Mouse (Mus musculus): ENCODE results near the gene Kank1. TPM values are rescaled to one million over a fixed set of nuclear protein-coding genes. Genes with fewer than 3 reads are reported as not detected.

The Kank1 gene
- polyA plus RNA-seq, 1 experiment = 30.6 TPM

GRCm38 (mm10) chr19:25427886-25428285 lies 191.1 kb downstream of the Kank1 start:
- H3K4me1 ChIP-seq (ENCODE audit: control insufficient read depth, insufficient read depth, low read length) = peaks cover 5% of the 10 kb centered on the region
- TF ChIP-seq POLR2A (IDR thresholded peaks at IDR 0.05; ENCODE audit: low read depth, low read length) (no peak), CTCF (IDR thresholded peaks at IDR 0.05; ENCODE audit: borderline replicate concordance, insufficient read depth, low read length) (no peak)
- H3K4me3 ChIP-seq (ENCODE audit: insufficient read depth, low read length) = no peak overlapping the region
- H3K27ac ChIP-seq (ENCODE audit: insufficient read depth, low read length) = no peak overlapping the region

GRCm38 (mm10) chr19:25428338-25428962 lies 191.7 kb downstream of the Kank1 start:
- Histone ChIP-seq H3K27ac (ENCODE audit: insufficient read depth, low read length) (no peak overlapping the region), H3K4me1 (ENCODE audit: control insufficient read depth, insufficient read depth, low read length) (peaks cover 5% of the 10 kb centered on the region), H3K4me3 (ENCODE audit: insufficient read depth, low read length) (no peak overlapping the region)
- no peak for TF ChIP-seq POLR2A (IDR thresholded peaks at IDR 0.05; ENCODE audit: low read depth, low read length)
- TF ChIP-seq CTCF (IDR thresholded peaks at IDR 0.05; ENCODE audit: borderline replicate concordance, insufficient read depth, low read length) = no peak

DNA sequence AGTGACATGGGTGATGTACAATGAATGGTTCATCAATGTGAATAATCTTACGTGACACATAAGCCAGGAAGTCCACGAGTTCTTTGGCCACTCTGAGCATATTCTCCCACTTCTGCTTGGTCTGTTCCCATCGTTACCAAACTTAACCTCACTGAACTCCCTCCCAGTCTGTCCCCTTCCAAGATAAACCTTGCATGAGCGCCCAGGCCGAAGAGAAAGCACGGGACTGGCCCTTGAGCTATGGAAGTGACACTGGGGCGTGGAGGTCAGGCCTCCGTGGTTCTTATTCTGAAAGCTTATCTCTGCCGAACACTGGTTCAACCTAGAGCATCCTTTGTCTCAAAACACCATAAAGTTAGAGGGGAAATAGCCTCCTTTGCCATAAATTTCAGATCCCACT lies 194.7 kb downstream of the Kank1 start:
- Histone ChIP-seq H3K4me1 (ENCODE audit: control insufficient read depth, insufficient read depth, low read length) (peaks cover 5% of the 10 kb centered on the region), H3K4me3 (ENCODE audit: insufficient read depth, low read length) (no peak overlapping the region), H3K27ac (ENCODE audit: insufficient read depth, low read length) (no peak overlapping the region)
- TF ChIP-seq CTCF (IDR thresholded peaks at IDR 0.05; ENCODE audit: borderline replicate concordance, insufficient read depth, low read length) (no peak), POLR2A (IDR thresholded peaks at IDR 0.05; ENCODE audit: low read depth, low read length) (no peak)

GRCm38 (mm10) chr19:25431909-25432308 lies 195.1 kb downstream of the Kank1 start:
- no peak for TF ChIP-seq CTCF (IDR thresholded peaks at IDR 0.05; ENCODE audit: borderline replicate concordance, insufficient read depth, low read length)
- no peak for TF ChIP-seq POLR2A (IDR thresholded peaks at IDR 0.05; ENCODE audit: low read depth, low read length)
- H3K4me3 ChIP-seq (ENCODE audit: insufficient read depth, low read length) = no peak overlapping the region
- peaks cover 5% of the 10 kb centered on the region for H3K4me1 ChIP-seq (ENCODE audit: control insufficient read depth, insufficient read depth, low read length)
- no peak overlapping the region for H3K27ac ChIP-seq (ENCODE audit: insufficient read depth, low read length)

DNA sequence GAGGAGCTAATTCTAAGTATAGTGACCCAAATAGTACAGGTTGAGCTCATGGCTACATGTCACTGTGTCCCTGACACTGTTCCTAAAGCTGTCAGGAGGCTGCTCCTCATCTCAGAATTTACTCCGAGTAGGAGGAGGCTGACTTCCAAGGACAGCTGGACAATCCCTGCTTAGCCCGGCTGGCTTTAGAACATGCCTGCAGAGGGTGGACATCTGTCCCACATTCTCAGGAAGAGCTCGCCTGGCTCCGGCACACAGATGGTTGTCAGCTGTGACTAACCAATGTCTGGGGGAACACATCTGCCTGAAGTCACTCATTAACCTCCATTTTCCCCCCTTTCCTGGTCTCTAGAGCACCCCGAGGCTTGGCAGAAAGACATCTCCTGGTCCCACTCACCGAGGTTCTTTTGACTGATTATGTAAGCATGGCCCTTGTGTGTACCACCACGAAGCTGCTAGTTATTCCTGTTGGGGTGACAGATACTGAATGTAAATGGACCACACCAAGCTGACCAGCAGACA lies 196.5 kb downstream of the Kank1 start:
- Histone ChIP-seq H3K27ac (ENCODE audit: insufficient read depth, low read length) (no peak overlapping the region), H3K4me1 (ENCODE audit: control insufficient read depth, insufficient read depth, low read length) (peaks cover 3% of the 10 kb centered on the region; the same call in 1 of the 2 replicates), H3K4me3 (ENCODE audit: insufficient read depth, low read length) (no peak overlapping the region)
- TF ChIP-seq POLR2A (IDR thresholded peaks at IDR 0.05; ENCODE audit: low read depth, low read length) (no peak), CTCF (IDR thresholded peaks at IDR 0.05; ENCODE audit: borderline replicate concordance, insufficient read depth, low read length) (no peak)

DNA sequence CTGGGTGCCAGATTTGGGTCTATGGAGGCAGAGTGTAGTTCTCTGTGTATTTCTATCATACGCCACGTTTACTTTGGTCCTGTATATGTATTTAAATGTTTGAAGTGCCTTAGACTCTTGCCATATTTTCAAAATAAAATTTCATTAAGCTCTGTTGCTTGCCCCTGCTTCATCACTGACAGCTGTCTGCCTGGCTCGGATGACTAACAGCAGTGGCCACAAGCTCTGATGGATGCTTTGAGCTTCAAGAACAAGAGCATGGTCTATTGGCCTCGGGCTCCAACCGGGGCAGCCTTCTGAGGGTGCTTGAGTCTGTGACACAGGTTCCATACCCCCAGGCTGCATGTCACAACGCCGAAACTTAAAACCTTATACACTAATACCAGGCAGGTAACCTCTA lies 197.6 kb downstream of the Kank1 start:
- no peak overlapping the region for H3K27ac ChIP-seq (ENCODE audit: insufficient read depth, low read length)
- H3K4me1 ChIP-seq (ENCODE audit: control insufficient read depth, insufficient read depth, low read length) = no peaks in the 10 kb centered on the region
- no peak overlapping the region for H3K4me3 ChIP-seq (ENCODE audit: insufficient read depth, low read length)
- no peak for TF ChIP-seq CTCF (IDR thresholded peaks at IDR 0.05; ENCODE audit: borderline replicate concordance, insufficient read depth, low read length)
- no peak for TF ChIP-seq POLR2A (IDR thresholded peaks at IDR 0.05; ENCODE audit: low read depth, low read length)

DNA sequence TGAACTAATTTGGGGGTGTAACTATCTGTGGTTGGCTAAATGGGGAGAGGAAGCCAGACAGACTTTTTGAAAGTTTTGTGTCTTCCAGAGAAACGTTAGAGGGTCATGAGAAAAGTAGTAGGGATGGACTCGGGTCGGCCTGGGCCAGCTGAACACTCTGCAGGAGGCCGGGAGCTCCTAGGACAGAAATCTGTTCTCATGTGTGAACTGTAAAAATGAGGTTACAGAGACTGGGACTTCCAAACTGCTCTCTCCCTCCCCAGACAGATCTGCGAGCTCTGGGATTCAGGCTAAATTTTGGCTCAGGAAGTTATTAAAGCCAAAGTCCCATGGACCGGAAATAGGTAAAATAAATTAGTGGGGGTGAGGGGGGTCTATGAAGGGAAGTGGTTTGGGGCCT lies 198.0 kb downstream of the Kank1 start:
- Histone ChIP-seq H3K27ac (ENCODE audit: insufficient read depth, low read length) (no peak overlapping the region), H3K4me3 (ENCODE audit: insufficient read depth, low read length) (no peak overlapping the region), H3K4me1 (ENCODE audit: control insufficient read depth, insufficient read depth, low read length) (no peaks in the 10 kb centered on the region)
- TF ChIP-seq POLR2A (IDR thresholded peaks at IDR 0.05; ENCODE audit: low read depth, low read length) (no peak), CTCF (IDR thresholded peaks at IDR 0.05; ENCODE audit: borderline replicate concordance, insufficient read depth, low read length) (no peak)

DNA sequence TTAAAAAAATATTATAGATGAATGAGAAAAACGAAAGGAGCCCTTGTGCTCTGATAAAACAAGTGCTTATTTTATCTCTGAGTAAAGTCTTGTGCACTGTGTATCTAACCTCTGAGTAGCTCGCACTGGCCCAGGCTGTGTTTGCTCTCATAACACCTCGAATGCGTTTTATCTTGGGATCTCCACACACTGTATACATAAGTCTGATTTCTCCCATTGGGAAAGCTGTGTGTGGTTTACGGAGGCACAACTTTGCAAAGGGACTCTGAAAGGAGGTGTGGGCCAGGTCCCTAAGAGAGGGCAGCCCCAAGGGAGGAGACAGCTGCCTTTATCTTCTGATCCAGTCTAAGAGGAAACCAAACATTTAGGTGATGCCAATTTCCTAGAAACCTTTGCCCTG lies 198.6 kb downstream of the Kank1 start:
- H3K4me1 ChIP-seq (ENCODE audit: control insufficient read depth, insufficient read depth, low read length) = no peaks in the 10 kb centered on the region
- no peak for TF ChIP-seq POLR2A (IDR thresholded peaks at IDR 0.05; ENCODE audit: low read depth, low read length)
- no peak for TF ChIP-seq CTCF (IDR thresholded peaks at IDR 0.05; ENCODE audit: borderline replicate concordance, insufficient read depth, low read length)
- H3K27ac ChIP-seq (ENCODE audit: insufficient read depth, low read length) = no peak overlapping the region
- no peak overlapping the region for H3K4me3 ChIP-seq (ENCODE audit: insufficient read depth, low read length)

GRCm38 (mm10) chr19:25436175-25436574 lies 199.4 kb downstream of the Kank1 start:
- Histone ChIP-seq H3K4me3 (ENCODE audit: insufficient read depth, low read length) (no peak overlapping the region), H3K4me1 (ENCODE audit: control insufficient read depth, insufficient read depth, low read length) (no peaks in the 10 kb centered on the region), H3K27ac (ENCODE audit: insufficient read depth, low read length) (no peak overlapping the region)
- TF ChIP-seq CTCF (IDR thresholded peaks at IDR 0.05; ENCODE audit: borderline replicate concordance, insufficient read depth, low read length) = no peak
- TF ChIP-seq POLR2A (IDR thresholded peaks at IDR 0.05; ENCODE audit: low read depth, low read length) = no peak

- H3K4me1 ChIP-seq (ENCODE audit: control insufficient read depth, insufficient read depth, low read length) = no peaks in the 10 kb centered on the region
- no peak overlapping the region for H3K4me3 ChIP-seq (ENCODE audit: insufficient read depth, low read length)
- TF ChIP-seq CTCF (IDR thresholded peaks at IDR 0.05; ENCODE audit: borderline replicate concordance, insufficient read depth, low read length) (no peak), POLR2A (IDR thresholded peaks at IDR 0.05; ENCODE audit: low read depth, low read length) (no peak)
- H3K27ac ChIP-seq (ENCODE audit: insufficient read depth, low read length) = no peak overlapping the region
Observed at GRCm38 (mm10) chr19:25436789-25437650, 200.2 kb downstream of the Kank1 start.

All from embryonic fibroblast, embryonic 13.5 days (primary cell).